Mouse (Mus musculus): ENCODE measurements at regions not wholly inside any gene's neighbourhood (a gene's known extent, or its start where the extent isn't known, plus 50 kb on each side); places are given as distances from the start of the nearest gene placed in this dataset.

- Histone ChIP-seq H3K36me3 (ENCODE audit: control insufficient read depth) (no peaks in the 10 kb centered on the region), H3K4me1 (ENCODE audit: control insufficient read depth) (no peaks in the 10 kb centered on the region), H3K27me3 (ENCODE audit: control insufficient read depth) (no peaks in the 10 kb centered on the region), H3K4me3 (replicated peaks) (no peak overlapping the region), H3K9me3 (ENCODE audit: control insufficient read depth, low read length) (peaks cover 4% of the 10 kb centered on the region; the same call in 1 of the 2 replicates)
- TF ChIP-seq TAL1 (IDR thresholded peaks at IDR 0.05; ENCODE audit: low read length): no peak
- TF ChIP-seq GATA1 (IDR thresholded peaks at IDR 0.05; ENCODE audit: low read length): no peak
Observed at GRCm38 (mm10) chr8:90013755-90014154, 334.4 kb downstream of the Tox3 start.

DNA sequence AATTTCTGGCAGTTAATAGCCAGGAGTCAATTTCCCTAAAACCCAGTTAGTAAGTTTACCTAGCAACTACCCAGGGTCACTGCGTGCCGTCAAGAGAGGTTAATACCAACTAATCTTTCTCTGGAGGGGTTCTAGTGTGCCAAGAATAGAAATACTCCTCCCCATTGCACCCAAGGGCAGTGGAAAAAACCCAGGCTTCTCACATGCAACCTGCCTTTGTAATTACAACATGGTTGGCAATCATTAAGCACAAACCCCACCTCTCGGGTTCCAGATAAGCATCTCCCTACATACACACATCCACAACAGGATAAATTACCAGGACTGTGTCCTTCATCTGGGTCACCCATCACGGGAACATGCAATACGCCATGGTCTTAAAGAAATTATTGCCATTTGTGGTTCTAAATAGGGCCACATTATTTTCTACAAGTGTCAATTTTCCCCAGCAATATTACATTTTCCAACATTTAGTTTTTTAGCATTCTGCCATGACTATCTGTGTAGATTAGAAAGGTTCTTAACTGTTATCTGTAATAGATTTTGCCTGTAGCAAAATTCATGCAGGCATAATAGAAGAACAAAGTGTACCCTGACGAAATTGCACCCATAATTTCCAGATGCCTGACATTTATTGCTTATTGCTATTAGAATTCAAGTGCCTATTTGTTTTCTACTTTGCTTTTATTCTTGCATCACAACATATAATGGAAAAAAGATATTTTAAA, 336.3 kb downstream of the Tox3 start:
- TF ChIP-seq TAL1 (IDR thresholded peaks at IDR 0.05; ENCODE audit: low read length): no peak
- TF ChIP-seq GATA1 (IDR thresholded peaks at IDR 0.05; ENCODE audit: low read length): no peak
- Histone ChIP-seq H3K4me3 (replicated peaks) (no peak overlapping the region), H3K4me1 (ENCODE audit: control insufficient read depth) (no peaks in the 10 kb centered on the region), H3K9me3 (ENCODE audit: control insufficient read depth, low read length) (peaks cover 4% of the 10 kb centered on the region; the same call in 1 of the 2 replicates), H3K27me3 (ENCODE audit: control insufficient read depth) (no peaks in the 10 kb centered on the region), H3K36me3 (ENCODE audit: control insufficient read depth) (no peaks in the 10 kb centered on the region)

GRCm38 (mm10) chr8:90009431-90009830, 338.7 kb downstream of the Tox3 start:
- TF ChIP-seq GATA1 (IDR thresholded peaks at IDR 0.05; ENCODE audit: low read length): no peak
- no peak for TF ChIP-seq TAL1 (IDR thresholded peaks at IDR 0.05; ENCODE audit: low read length)
- Histone ChIP-seq H3K4me3 (replicated peaks) (no peak overlapping the region), H3K36me3 (ENCODE audit: control insufficient read depth) (no peaks in the 10 kb centered on the region), H3K9me3 (ENCODE audit: control insufficient read depth, low read length) (peaks cover 4% of the 10 kb centered on the region; the same call in 1 of the 2 replicates), H3K4me1 (ENCODE audit: control insufficient read depth) (no peaks in the 10 kb centered on the region), H3K27me3 (ENCODE audit: control insufficient read depth) (no peaks in the 10 kb centered on the region)

DNA sequence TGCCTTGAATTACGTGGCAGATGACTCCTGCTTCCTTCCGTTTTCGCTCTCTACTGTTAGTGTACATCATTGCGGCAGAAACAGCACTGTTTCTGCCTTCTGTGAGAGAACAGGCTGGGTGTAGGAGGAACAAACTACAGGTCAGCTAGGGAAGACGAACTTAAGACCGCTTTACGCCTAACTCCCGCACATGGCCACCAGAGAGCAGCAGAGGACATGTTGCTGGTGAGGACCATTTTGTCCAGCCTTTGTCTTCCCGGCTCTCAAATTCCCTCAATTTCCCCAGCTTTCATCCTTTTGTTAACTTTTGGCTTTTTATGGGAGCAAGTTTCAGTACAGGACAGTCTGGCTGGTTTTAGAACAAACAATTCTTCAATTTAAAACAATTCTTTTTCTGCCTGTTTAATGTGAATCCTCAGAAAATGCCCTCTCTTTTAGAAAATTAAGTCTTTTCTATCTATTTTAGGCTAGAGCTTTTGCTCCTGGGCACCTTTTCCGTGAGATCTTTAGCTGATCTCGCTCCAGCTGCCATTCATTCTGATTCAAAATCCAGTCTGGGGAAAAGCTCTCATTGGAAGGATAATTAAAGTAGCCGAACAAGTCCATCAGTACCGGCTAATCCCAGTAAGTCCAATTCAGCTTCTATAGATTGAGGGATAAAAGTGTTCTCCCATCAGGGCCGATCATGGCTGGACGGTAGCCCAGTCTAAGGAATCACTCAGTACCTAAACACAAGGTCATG, 347.1 kb downstream of the Tox3 start:
- H3K36me3 ChIP-seq (ENCODE audit: control insufficient read depth): no peaks in the 10 kb centered on the region
- H3K4me3 ChIP-seq (replicated peaks): no peak overlapping the region
- no peaks in the 10 kb centered on the region; the same call in 1 of the 2 replicates for H3K9me3 ChIP-seq (ENCODE audit: control insufficient read depth, low read length)
- no peaks in the 10 kb centered on the region for H3K4me1 ChIP-seq (ENCODE audit: control insufficient read depth)
- no peaks in the 10 kb centered on the region for H3K27me3 ChIP-seq (ENCODE audit: control insufficient read depth)
- no peak for TF ChIP-seq GATA1 (IDR thresholded peaks at IDR 0.05; ENCODE audit: low read length)
- no peak for TF ChIP-seq TAL1 (IDR thresholded peaks at IDR 0.05; ENCODE audit: low read length)

GRCm38 (mm10) chr8:89993743-89994142, 354.4 kb downstream of the Tox3 start:
- no peak overlapping the region for H3K4me3 ChIP-seq (replicated peaks)
- no peaks in the 10 kb centered on the region; the same call in 1 of the 2 replicates for H3K9me3 ChIP-seq (ENCODE audit: control insufficient read depth, low read length)
- no peaks in the 10 kb centered on the region for H3K4me1 ChIP-seq (ENCODE audit: control insufficient read depth)
- TF ChIP-seq TAL1 (IDR thresholded peaks at IDR 0.05; ENCODE audit: low read length): no peak
- no peak for TF ChIP-seq GATA1 (IDR thresholded peaks at IDR 0.05; ENCODE audit: low read length)
- no peaks in the 10 kb centered on the region for H3K27me3 ChIP-seq (ENCODE audit: control insufficient read depth)
- H3K36me3 ChIP-seq (ENCODE audit: control insufficient read depth): no peaks in the 10 kb centered on the region

DNA sequence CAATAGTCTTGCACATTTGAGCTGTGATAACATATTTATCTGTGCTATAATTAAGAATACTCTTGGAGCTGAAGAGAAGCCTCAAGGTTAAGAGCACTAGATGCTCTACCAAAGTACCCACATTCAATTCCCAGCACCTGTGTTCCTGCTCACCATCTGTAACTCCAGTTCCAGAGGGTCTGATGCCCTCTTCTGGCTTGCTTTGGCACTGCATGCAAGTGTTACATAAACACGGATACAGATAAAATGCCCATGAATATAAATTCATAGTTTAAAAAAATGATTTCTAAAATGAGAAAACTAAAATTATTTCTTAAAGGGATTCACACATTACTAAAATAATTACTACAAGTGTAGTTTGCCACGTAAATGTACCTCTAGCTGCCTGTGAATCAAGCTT, 364.3 kb downstream of the Tox3 start:
- H3K36me3 ChIP-seq (ENCODE audit: control insufficient read depth): no peaks in the 10 kb centered on the region
- no peaks in the 10 kb centered on the region for H3K27me3 ChIP-seq (ENCODE audit: control insufficient read depth)
- H3K4me3 ChIP-seq (replicated peaks): no peak overlapping the region
- TF ChIP-seq GATA1 (IDR thresholded peaks at IDR 0.05; ENCODE audit: low read length) (no peak), TAL1 (IDR thresholded peaks at IDR 0.05; ENCODE audit: low read length) (no peak)
- peaks cover 10% of the 10 kb centered on the region for H3K9me3 ChIP-seq (ENCODE audit: control insufficient read depth, low read length)
- H3K4me1 ChIP-seq (ENCODE audit: control insufficient read depth): no peaks in the 10 kb centered on the region

GRCm38 (mm10) chr8:89982551-89982950, 365.6 kb downstream of the Tox3 start:
- peaks cover 10% of the 10 kb centered on the region for H3K9me3 ChIP-seq (ENCODE audit: control insufficient read depth, low read length)
- no peaks in the 10 kb centered on the region for H3K4me1 ChIP-seq (ENCODE audit: control insufficient read depth)
- TF ChIP-seq TAL1 (IDR thresholded peaks at IDR 0.05; ENCODE audit: low read length) (no peak), GATA1 (IDR thresholded peaks at IDR 0.05; ENCODE audit: low read length) (no peak)
- H3K27me3 ChIP-seq (ENCODE audit: control insufficient read depth): no peaks in the 10 kb centered on the region
- no peak overlapping the region for H3K4me3 ChIP-seq (replicated peaks)
- H3K36me3 ChIP-seq (ENCODE audit: control insufficient read depth): no peaks in the 10 kb centered on the region

DNA sequence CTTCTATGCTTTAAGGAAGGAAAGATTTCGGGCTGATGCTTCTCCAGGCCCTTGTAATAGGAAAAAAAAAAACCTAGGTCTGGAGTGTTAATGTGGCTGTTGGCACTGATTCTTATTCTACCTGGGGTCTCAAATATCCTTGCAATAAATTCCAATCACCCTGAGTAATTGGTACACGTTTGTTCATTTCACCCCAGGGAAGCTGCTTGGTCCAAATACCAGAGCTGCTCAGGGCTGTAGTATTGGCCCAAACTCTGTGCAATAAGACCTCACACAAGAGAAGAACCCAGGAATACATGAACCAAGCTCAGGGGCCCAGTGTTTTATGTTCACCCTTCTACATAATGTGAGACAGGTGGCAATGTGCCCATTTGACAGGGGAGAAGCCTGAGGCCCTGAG, 366.8 kb downstream of the Tox3 start:
- TF ChIP-seq GATA1 (IDR thresholded peaks at IDR 0.05; ENCODE audit: low read length) (no peak), TAL1 (IDR thresholded peaks at IDR 0.05; ENCODE audit: low read length) (no peak)
- Histone ChIP-seq H3K9me3 (ENCODE audit: control insufficient read depth, low read length) (peaks cover 13% of the 10 kb centered on the region), H3K4me1 (ENCODE audit: control insufficient read depth) (no peaks in the 10 kb centered on the region), H3K36me3 (ENCODE audit: control insufficient read depth) (no peaks in the 10 kb centered on the region), H3K27me3 (ENCODE audit: control insufficient read depth) (no peaks in the 10 kb centered on the region), H3K4me3 (replicated peaks) (no peak overlapping the region)

- H3K27me3 ChIP-seq (ENCODE audit: control insufficient read depth): no peaks in the 10 kb centered on the region
- no peaks in the 10 kb centered on the region for H3K4me1 ChIP-seq (ENCODE audit: control insufficient read depth)
- H3K36me3 ChIP-seq (ENCODE audit: control insufficient read depth): no peaks in the 10 kb centered on the region
- H3K4me3 ChIP-seq (replicated peaks): no peak overlapping the region
- TF ChIP-seq TAL1 (IDR thresholded peaks at IDR 0.05; ENCODE audit: low read length): no peak
- TF ChIP-seq GATA1 (IDR thresholded peaks at IDR 0.05; ENCODE audit: low read length): no peak
- peaks cover 17% of the 10 kb centered on the region for H3K9me3 ChIP-seq (ENCODE audit: control insufficient read depth, low read length)
Observed at GRCm38 (mm10) chr8:89980441-89980840, 367.7 kb downstream of the Tox3 start.

All from erythroblast, embryonic 14.5 days (primary cell).